Comparison of ENCODE assay signal across 16 mouse cellular contexts in genomic region chr4:134955845-134956244, GRCm38 (mm10). TPM values are rescaled to one million over a fixed set of nuclear protein-coding genes. Genes with fewer than 3 reads are reported as not detected.
A peak's percentile ranks its signal among the peaks of the same experiment; 100 is the strongest.
DNase-seq lines count a peak whose midpoint lies in the region; ATAC-seq and TF ChIP-seq lines count a peak whose summit lies in the region.
"Had no signal": no experiment of that assay in that cellular context is flagged by ENCODE, and none has a peak within 500 bp of the region (broad histone marks: within the 10 kb centered on the region; RNA-seq: fewer than 3 reads in every experiment).

No protein-coding gene starts in this region.

- no peaks in the 10 kb centered on the region for H3K9me3 ChIP-seq in liver, postnatal 0 days (ENCODE audit: low read length)
- no peaks in the 10 kb centered on the region for H3K9me3 ChIP-seq in midbrain, embryonic 13.5 days
- H3K9me3 ChIP-seq: forebrain, embryonic 15.5 days; heart, embryonic 13.5 days; kidney, embryonic 15.5 days; limb, embryonic 15.5 days had no signal

- no peak overlapping the region for H3K9ac ChIP-seq in liver, postnatal 0 days (replicated peaks)
- H3K9ac ChIP-seq in midbrain, embryonic 13.5 days (replicated peaks) = no peak overlapping the region
- H3K9ac ChIP-seq: forebrain, embryonic 15.5 days; heart, embryonic 13.5 days; kidney, embryonic 15.5 days; limb, embryonic 15.5 days had no signal

- no peak for TF ChIP-seq EP300 in liver, postnatal 0 days (IDR thresholded peaks at IDR 0.05; ENCODE audit: low read depth)

- H3K4me3 ChIP-seq in liver, postnatal 0 days (ENCODE audit: low read depth, low read length) = no peak overlapping the region
- H3K4me3 ChIP-seq in midbrain, embryonic 13.5 days (replicated peaks) = no peak overlapping the region
- H3K4me3 ChIP-seq: forebrain, embryonic 15.5 days; heart, embryonic 13.5 days; kidney, embryonic 15.5 days; limb, embryonic 15.5 days had no signal

- TF ChIP-seq CTCF in liver, postnatal 0 days (IDR thresholded peaks at IDR 0.05; ENCODE audit: low read depth) = no peak

- WGBS in liver, postnatal 0 days (ENCODE audit: insufficient replicate concordance) = 39% methylated on average over 3 of the region's 3 CpGs
- WGBS in midbrain, embryonic 13.5 days = 79% methylated on average over 3 of the region's 3 CpGs

- H3K27ac ChIP-seq in liver, postnatal 0 days (ENCODE audit: low read depth) = no peak overlapping the region
- no peak overlapping the region for H3K27ac ChIP-seq in midbrain, embryonic 13.5 days
- H3K27ac ChIP-seq: forebrain, embryonic 15.5 days; heart, embryonic 13.5 days; hindbrain, postnatal 0 days; kidney, embryonic 15.5 days; limb, embryonic 15.5 days had no signal

- peak; percentile 74 for DNase-seq in 3134 (ENCODE audit: extremely low read depth, insufficient read length, low spot score)
- peak; percentile 36 to 50 for DNase-seq in B cell, adult 2 months
- peak; percentile 41 for DNase-seq in liver, postnatal 0 days
- DNase-seq in embryo, embryonic 11 days = no peak
- no peak for DNase-seq in urinary bladder, postnatal 25 days (ENCODE audit: low spot score)
- DNase-seq: right cerebral cortex, postnatal 25 days had no signal

- H3K4me2 ChIP-seq in liver, postnatal 0 days (ENCODE audit: low read depth, low read length) = 0 out of 2 replicates have a peak overlapping the region, but pooled peaks have one; percentile 2
- H3K4me2 ChIP-seq in midbrain, embryonic 13.5 days (replicated peaks) = no peak overlapping the region
- H3K4me2 ChIP-seq: forebrain, embryonic 15.5 days; heart, embryonic 13.5 days; kidney, embryonic 15.5 days; limb, embryonic 15.5 days; midbrain, embryonic 11.5 days had no signal

- H3K27me3 ChIP-seq in liver, postnatal 0 days (ENCODE audit: insufficient read depth, low read length) = peaks cover 18% of the 10 kb centered on the region; the same call in 1 of the 2 replicates
- peaks cover 4% of the 10 kb centered on the region for H3K27me3 ChIP-seq in midbrain, embryonic 13.5 days
- H3K27me3 ChIP-seq: forebrain, embryonic 15.5 days; Patski had no signal

- ATAC-seq in erythroid progenitor cell, adult 5-6 weeks (replicated peaks; ENCODE audit: low FRiP score, poor library complexity, severe bottlenecking) = peak; percentile 29
- peak; percentile 40; the same call in 1 of the 2 replicates for ATAC-seq in liver, postnatal 0 days
- no peak for ATAC-seq in midbrain, embryonic 13.5 days
- ATAC-seq: activated CD4-positive, CD25-positive, alpha-beta regulatory T cell, adult 4 months; forebrain, embryonic 15.5 days; Patski had no signal

- no peaks in the 10 kb centered on the region for H3K36me3 ChIP-seq in liver, postnatal 0 days (replicated peaks; ENCODE audit: insufficient read depth, low read length)
- no peaks in the 10 kb centered on the region for H3K36me3 ChIP-seq in midbrain, embryonic 13.5 days
- H3K36me3 ChIP-seq: forebrain, embryonic 15.5 days; heart, embryonic 13.5 days; kidney, embryonic 15.5 days; limb, embryonic 15.5 days had no signal

- H3K4me1 ChIP-seq in liver, postnatal 0 days (ENCODE audit: insufficient read depth) = peaks cover 5% of the 10 kb centered on the region; the same call in 1 of the 2 replicates
- peaks cover 11% of the 10 kb centered on the region for H3K4me1 ChIP-seq in midbrain, embryonic 13.5 days (replicated peaks)

RNA-seq across cellular contexts. Expression of gene Syf2, which starts 25.1 kb away (rescaled TPM):
- total RNA-seq in erythroid progenitor cell, adult 5-6 weeks (2015; ENCODE audit: low replicate concordance) = 66.7 and 95.9 TPM in 2 replicates
- total RNA-seq in erythroid progenitor cell, adult 5-6 weeks (2017; ENCODE audit: low replicate concordance) = 180 and 263 TPM in 2 replicates
- 46.9 and 52.9 TPM in 2 replicates for polyA plus RNA-seq in liver, postnatal 0 days (2015; fragmentation: Nextera tagmentation; extraction: Ambion mirVana)
- polyA plus RNA-seq in midbrain, embryonic 13.5 days (2015; fragmentation: Nextera tagmentation; extraction: Ambion mirVana) = 74.0 and 75.3 TPM in 2 replicates

RNA-seq across cellular contexts. Expression of gene Rsrp1, which starts 32.5 kb away (rescaled TPM):
- total RNA-seq in erythroid progenitor cell, adult 5-6 weeks (2015; ENCODE audit: low replicate concordance) = 722 and 849 TPM in 2 replicates
- 222 and 384 TPM in 2 replicates for total RNA-seq in erythroid progenitor cell, adult 5-6 weeks (2017; ENCODE audit: low replicate concordance)
- 185 and 225 TPM in 2 replicates for polyA plus RNA-seq in liver, postnatal 0 days (2015; fragmentation: Nextera tagmentation; extraction: Ambion mirVana)
- 601 and 620 TPM in 2 replicates for polyA plus RNA-seq in midbrain, embryonic 13.5 days (2015; fragmentation: Nextera tagmentation; extraction: Ambion mirVana)

RNA-seq across cellular contexts. Expression of gene Tmem50a, which starts 41.0 kb away (rescaled TPM):
- total RNA-seq in erythroid progenitor cell, adult 5-6 weeks (2015; ENCODE audit: low replicate concordance) = 85.5 and 150 TPM in 2 replicates
- total RNA-seq in erythroid progenitor cell, adult 5-6 weeks (2017; ENCODE audit: low replicate concordance) = 70.6 and 90.5 TPM in 2 replicates
- polyA plus RNA-seq in liver, postnatal 0 days (2015; fragmentation: Nextera tagmentation; extraction: Ambion mirVana) = 87.6 and 88.5 TPM in 2 replicates
- polyA plus RNA-seq in midbrain, embryonic 13.5 days (2015; fragmentation: Nextera tagmentation; extraction: Ambion mirVana) = 203 and 209 TPM in 2 replicates

Comparison
In these comparisons a context has a peak if more than half of its experiments do, and no peak if none do; other contexts are left out.
1. DNase-seq: peak in 3134 (single experiment), B cell, adult 2 months (2 of 2) and liver, postnatal 0 days (single experiment); none in embryo, embryonic 11 days (single experiment) and urinary bladder, postnatal 25 days (single experiment).